Comparison of ENCODE assay signal across 23 mouse cellular contexts in genomic region chr3:133411123-133411675, GRCm38 (mm10).
"Had no signal": no experiment of that assay in that cellular context is flagged by ENCODE, and none has a peak within 500 bp of the region (broad histone marks: within the 10 kb centered on the region; RNA-seq: fewer than 3 reads in every experiment).

No protein-coding gene starts in this region.

- H3K4me2 ChIP-seq: heart, embryonic 12.5 days; hindbrain, embryonic 13.5 days; kidney, embryonic 15.5 days; limb, embryonic 13.5 days; limb, embryonic 15.5 days; liver, embryonic 12.5 days had no signal

- DNase-seq: gastrocnemius, postnatal 14 days; gastrocnemius, postnatal 36 days; heart, adult 18-20 months; heart, postnatal 10 days; heart, postnatal 36 days; kidney, adult 11 months; kidney, adult 2 months; kidney, adult 9 months; kidney, postnatal 14 days; kidney, postnatal 36 days; layer of hippocampus, adult 9-11 months; layer of hippocampus, postnatal 36 days had no signal

- H3K27ac ChIP-seq: heart, embryonic 10.5 days; hindbrain, embryonic 13.5 days; hindbrain, postnatal 0 days; kidney, embryonic 15.5 days; kidney, postnatal 0 days; limb, embryonic 13.5 days; limb, embryonic 15.5 days; liver, embryonic 12.5 days; liver, embryonic 14.5 days had no signal

- ATAC-seq: hindbrain, postnatal 0 days; intestine, embryonic 16.5 days; liver, embryonic 12.5 days had no signal

- H3K27me3 ChIP-seq: heart, embryonic 12.5 days; hindbrain, embryonic 13.5 days; kidney, embryonic 15.5 days; limb, embryonic 13.5 days; limb, embryonic 15.5 days; liver, embryonic 12.5 days had no signal

- H3K4me3 ChIP-seq: heart, embryonic 10.5 days; heart, embryonic 12.5 days; hindbrain, embryonic 13.5 days; kidney, embryonic 15.5 days; limb, embryonic 13.5 days; limb, embryonic 15.5 days; liver, embryonic 12.5 days had no signal

- H3K9me3 ChIP-seq: heart, embryonic 10.5 days; heart, embryonic 12.5 days; hindbrain, embryonic 13.5 days; kidney, embryonic 15.5 days; limb, embryonic 13.5 days; limb, embryonic 15.5 days; liver, embryonic 12.5 days had no signal

- H3K36me3 ChIP-seq: heart, embryonic 10.5 days; heart, embryonic 12.5 days; hindbrain, embryonic 13.5 days; kidney, embryonic 15.5 days; limb, embryonic 13.5 days; limb, embryonic 15.5 days; liver, embryonic 12.5 days had no signal

- H3K9ac ChIP-seq: heart, embryonic 12.5 days; hindbrain, embryonic 13.5 days; kidney, embryonic 15.5 days; limb, embryonic 13.5 days; limb, embryonic 15.5 days; liver, embryonic 12.5 days; liver, embryonic 14.5 days had no signal

- H3K4me1 ChIP-seq: heart, embryonic 10.5 days; heart, embryonic 12.5 days; hindbrain, embryonic 13.5 days; kidney, embryonic 15.5 days; limb, embryonic 15.5 days; liver, embryonic 12.5 days had no signal
